ENCODE assay signal across 18 mouse cellular contexts in the genomic region with DNA sequence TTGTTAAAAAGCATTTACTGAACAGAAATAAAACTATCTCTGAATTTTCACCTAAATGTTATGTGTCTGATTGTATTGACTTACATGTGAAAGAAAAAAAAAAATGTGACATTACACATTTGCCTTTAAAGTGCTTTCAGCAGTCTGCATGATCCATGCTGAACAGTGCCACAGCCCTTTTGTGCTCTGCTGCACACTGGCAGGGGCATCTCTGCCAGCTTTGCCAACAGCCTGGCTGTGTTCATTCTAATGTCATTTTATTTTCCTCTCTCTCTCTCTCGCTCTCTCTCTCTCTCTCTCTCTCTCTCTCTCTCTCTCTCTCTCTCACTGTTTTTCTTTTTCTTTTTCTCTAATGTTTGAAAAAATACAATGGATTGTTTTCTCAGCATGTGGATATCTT.
"Had no signal": no experiment of that assay in that cellular context is flagged by ENCODE, and none has a peak within 500 bp of the region (broad histone marks: within the 10 kb centered on the region; RNA-seq: fewer than 3 reads in every experiment).

No protein-coding gene starts in this region.

- H3K9ac ChIP-seq: limb, embryonic 13.5 days; liver, embryonic 12.5 days; liver, embryonic 15.5 days; lung, embryonic 15.5 days; midbrain, embryonic 15.5 days had no signal

- H3K4me2 ChIP-seq: limb, embryonic 13.5 days; liver, embryonic 12.5 days; liver, embryonic 15.5 days; lung, embryonic 15.5 days; midbrain, embryonic 11.5 days; midbrain, embryonic 15.5 days had no signal

- H3K4me3 ChIP-seq: limb, embryonic 10.5 days; limb, embryonic 13.5 days; liver, embryonic 12.5 days; liver, embryonic 15.5 days; lung, embryonic 15.5 days; megakaryocyte, embryonic 14.5 days; midbrain, embryonic 15.5 days had no signal

- H3K27me3 ChIP-seq: limb, embryonic 13.5 days; liver, embryonic 12.5 days; liver, embryonic 15.5 days; lung, embryonic 15.5 days; megakaryocyte, embryonic 14.5 days; midbrain, embryonic 15.5 days had no signal

- H3K27ac ChIP-seq: limb, embryonic 10.5 days; limb, embryonic 13.5 days; liver, embryonic 12.5 days; liver, embryonic 15.5 days; lung, embryonic 15.5 days; midbrain, embryonic 15.5 days had no signal

- DNase-seq: kidney, adult 9 months; kidney, postnatal 14 days; kidney, postnatal 4 days; layer of hippocampus, postnatal 36 days; liver; lung, adult 18-20 months; lung, postnatal 10 days; lung, postnatal 36 days; thymus, adult 18-20 months; thymus, postnatal 36 days had no signal

- H3K9me3 ChIP-seq: limb, embryonic 10.5 days; limb, embryonic 13.5 days; liver, embryonic 12.5 days; liver, embryonic 15.5 days; lung, embryonic 15.5 days; megakaryocyte, embryonic 14.5 days; midbrain, embryonic 15.5 days had no signal

- H3K4me1 ChIP-seq: limb, embryonic 10.5 days; limb, embryonic 13.5 days; liver, embryonic 12.5 days; liver, embryonic 15.5 days; lung, embryonic 15.5 days; megakaryocyte, embryonic 14.5 days had no signal

- H3K36me3 ChIP-seq: limb, embryonic 10.5 days; limb, embryonic 13.5 days; liver, embryonic 12.5 days; liver, embryonic 15.5 days; lung, embryonic 15.5 days; midbrain, embryonic 15.5 days had no signal

- ATAC-seq: liver, embryonic 12.5 days; midbrain, embryonic 15.5 days had no signal
